Mouse (Mus musculus): ENCODE measurements around the gene Washc1.
"Not testable (repeated sequence)": the region's sequence is repeated elsewhere in the genome, so short reads cannot be mapped to it uniquely, and the experiment has no call there.

The Washc1 gene

GRCm38 (mm10) chr17:66112166-66112565 is 821 bp downstream of the Washc1 start:
- DNase-seq (ENCODE audit: low read depth, low spot score) = no peak

GRCm38 (mm10) chr17:66118991-66119390 is 7.6 kb downstream of the Washc1 start:
- DNase-seq (ENCODE audit: low read depth, low spot score) = no peak

- DNase-seq (ENCODE audit: low read depth, low spot score) = peak; percentile 52
Measured at GRCm38 (mm10) chr17:66120701-66121100, 9.4 kb downstream of the Washc1 start.

- peak; percentile 92 for DNase-seq (ENCODE audit: low read depth, low spot score)
Measured at GRCm38 (mm10) chr17:66123066-66123815, 11.9 kb downstream of the Washc1 start, which contains the start of gene Ddx11. Ddx11 (plus strand) TSS chr17:66123520.

GRCm38 (mm10) chr17:66123816-66124610 is 12.7 kb downstream of the Washc1 start:
- no peak for DNase-seq (ENCODE audit: low read depth, low spot score)

- peak; percentile 19 for DNase-seq (ENCODE audit: low read depth, low spot score)
Measured at GRCm38 (mm10) chr17:66125211-66125610, 13.9 kb downstream of the Washc1 start.

- DNase-seq (ENCODE audit: low read depth, low spot score) = no peak
Measured at GRCm38 (mm10) chr17:66130371-66130770, 19.0 kb downstream of the Washc1 start.

- DNase-seq (ENCODE audit: low read depth, low spot score) = no peak
Measured at GRCm38 (mm10) chr17:66131212-66131611, 19.9 kb downstream of the Washc1 start.

- DNase-seq (ENCODE audit: low read depth, low spot score) = not testable (repeated sequence)
Measured at GRCm38 (mm10) chr17:66152706-66153662, 41.6 kb downstream of the Washc1 start.

- not testable (repeated sequence) for DNase-seq (ENCODE audit: low read depth, low spot score)
Measured at GRCm38 (mm10) chr17:66153735-66154423, 42.5 kb downstream of the Washc1 start.

- DNase-seq (ENCODE audit: low read depth, low spot score) = no peak
Measured at GRCm38 (mm10) chr17:66154876-66155275, 43.5 kb downstream of the Washc1 start.

- DNase-seq (ENCODE audit: low read depth, low spot score) = no peak
Measured at GRCm38 (mm10) chr17:66158271-66158670, 46.9 kb downstream of the Washc1 start.

GRCm38 (mm10) chr17:66167141-66167540 is 55.8 kb downstream of the Washc1 start:
- DNase-seq (ENCODE audit: low read depth, low spot score) = not testable (repeated sequence)
